Mouse (Mus musculus): ENCODE measurements around the gene Itga1. TPM values are rescaled to one million over a fixed set of nuclear protein-coding genes. Genes with fewer than 3 reads are reported as not detected.

Gene Itga1
- total and polyA plus RNA-seq, 2 experiments from 2014 or later, result 3.2 to 8.2 TPM

DNA sequence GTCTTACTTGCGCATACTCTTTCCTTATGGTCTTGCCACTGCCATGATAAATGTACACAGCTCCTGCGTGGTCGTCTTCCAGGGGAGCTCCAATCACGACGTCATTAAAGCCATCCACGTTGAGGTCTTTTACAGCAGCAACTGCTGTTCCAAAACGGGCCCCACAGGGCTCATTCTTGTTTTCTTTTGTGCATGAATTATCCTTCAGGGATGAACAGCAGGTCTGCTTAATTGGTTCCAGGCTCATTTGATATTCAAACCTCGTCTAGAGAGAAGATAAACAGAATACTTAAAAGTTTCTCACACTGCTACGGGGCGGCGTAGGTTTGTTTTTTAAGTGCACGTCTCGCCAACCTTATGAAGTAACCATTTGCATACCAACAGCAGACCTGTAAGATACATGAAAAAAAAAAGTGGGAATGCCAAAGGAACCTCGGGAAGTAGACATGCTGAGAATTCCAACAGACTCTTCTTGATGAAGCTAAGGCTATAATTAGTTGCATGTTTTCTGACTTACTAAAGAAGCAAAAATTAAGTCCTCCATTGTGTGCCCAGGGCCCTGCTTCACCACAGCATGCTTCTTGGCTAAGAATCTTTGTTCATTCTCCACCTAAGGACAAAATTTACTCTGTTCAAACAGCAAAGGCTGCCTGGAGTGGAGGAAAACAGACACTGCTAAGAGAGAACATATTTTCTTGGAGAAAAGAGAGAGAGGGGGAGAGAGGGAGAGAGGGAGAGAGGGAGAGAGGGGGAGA, 109.3 kb downstream of the Itga1 start:
- TF ChIP-seq CTCF (IDR thresholded peaks at IDR 0.05; ENCODE audit: low read depth), result no peak
- no peak overlapping the region for H3K9ac ChIP-seq
- H3K4me1 ChIP-seq (ENCODE audit: insufficient read depth), result no peaks in the 10 kb centered on the region; the same call in 1 of the 2 replicates
- DNase-seq (peak; percentile 45), ATAC-seq (peak; percentile 83)
- peak overlapping the region; percentile 15; the same call in 1 of the 2 replicates for H3K27ac ChIP-seq (ENCODE audit: low read depth, low read length)
- no peaks in the 10 kb centered on the region for H3K9me3 ChIP-seq (ENCODE audit: low read length)
- no peak overlapping the region for H3K4me3 ChIP-seq (ENCODE audit: low read depth, low read length)
- peak overlapping the region; percentile 28 for H3K4me2 ChIP-seq (ENCODE audit: low read depth)
- WGBS, result 9% methylated on average over 14 of the region's 14 CpGs
- no peaks in the 10 kb centered on the region for H3K27me3 ChIP-seq (ENCODE audit: insufficient read depth, low read length)
- no peaks in the 10 kb centered on the region for H3K36me3 ChIP-seq (ENCODE audit: insufficient read depth)

- Histone ChIP-seq H3K4me2 (ENCODE audit: low read depth) (no peak overlapping the region), H3K27ac (ENCODE audit: low read depth, low read length) (no peak overlapping the region), H3K4me3 (ENCODE audit: low read depth, low read length) (no peak overlapping the region), H3K27me3 (ENCODE audit: insufficient read depth, low read length) (no peaks in the 10 kb centered on the region), H3K9ac (no peak overlapping the region), H3K9me3 (ENCODE audit: low read length) (no peaks in the 10 kb centered on the region), H3K4me1 (ENCODE audit: insufficient read depth) (no peaks in the 10 kb centered on the region; the same call in 1 of the 2 replicates), H3K36me3 (ENCODE audit: insufficient read depth) (no peaks in the 10 kb centered on the region)
- ATAC-seq, result no peak
- 72% methylated on average over 6 of the region's 6 CpGs for WGBS
- no peak for TF ChIP-seq CTCF (IDR thresholded peaks at IDR 0.05; ENCODE audit: low read depth)
- no peak for DNase-seq
These were observed 114.1 kb downstream of the Itga1 start for GRCm38 (mm10) chr13:114987668-114988067.

- DNase-seq (no peak), ATAC-seq (no peak)
- Histone ChIP-seq H3K27me3 (ENCODE audit: insufficient read depth, low read length) (no peaks in the 10 kb centered on the region), H3K27ac (ENCODE audit: low read depth, low read length) (no peak overlapping the region), H3K9ac (no peak overlapping the region), H3K36me3 (ENCODE audit: insufficient read depth) (no peaks in the 10 kb centered on the region), H3K4me2 (ENCODE audit: low read depth) (no peak overlapping the region), H3K4me1 (ENCODE audit: insufficient read depth) (no peaks in the 10 kb centered on the region), H3K9me3 (ENCODE audit: low read length) (no peaks in the 10 kb centered on the region), H3K4me3 (ENCODE audit: low read depth, low read length) (no peak overlapping the region)
- no peak; the same call in 1 of the 2 replicates for TF ChIP-seq CTCF (IDR thresholded peaks at IDR 0.05; ENCODE audit: low read depth)
- WGBS, result 73% methylated on average over 2 of the region's 2 CpGs
These were observed 114.6 kb downstream of the Itga1 start for GRCm38 (mm10) chr13:114987161-114987560.

GRCm38 (mm10) chr13:114984658-114985057, 117.1 kb downstream of the Itga1 start:
- Histone ChIP-seq H3K36me3 (ENCODE audit: insufficient read depth) (no peaks in the 10 kb centered on the region), H3K27ac (ENCODE audit: low read depth, low read length) (no peak overlapping the region), H3K9me3 (ENCODE audit: low read length) (no peaks in the 10 kb centered on the region), H3K4me2 (ENCODE audit: low read depth) (no peak overlapping the region), H3K4me1 (ENCODE audit: insufficient read depth) (no peaks in the 10 kb centered on the region), H3K4me3 (ENCODE audit: low read depth, low read length) (no peak overlapping the region), H3K27me3 (ENCODE audit: insufficient read depth, low read length) (no peaks in the 10 kb centered on the region), H3K9ac (no peak overlapping the region)
- WGBS, result 90% methylated on average over 1 of the region's 1 CpGs
- DNase-seq (no peak), ATAC-seq (no peak)
- no peak for TF ChIP-seq CTCF (IDR thresholded peaks at IDR 0.05; ENCODE audit: low read depth)

DNA sequence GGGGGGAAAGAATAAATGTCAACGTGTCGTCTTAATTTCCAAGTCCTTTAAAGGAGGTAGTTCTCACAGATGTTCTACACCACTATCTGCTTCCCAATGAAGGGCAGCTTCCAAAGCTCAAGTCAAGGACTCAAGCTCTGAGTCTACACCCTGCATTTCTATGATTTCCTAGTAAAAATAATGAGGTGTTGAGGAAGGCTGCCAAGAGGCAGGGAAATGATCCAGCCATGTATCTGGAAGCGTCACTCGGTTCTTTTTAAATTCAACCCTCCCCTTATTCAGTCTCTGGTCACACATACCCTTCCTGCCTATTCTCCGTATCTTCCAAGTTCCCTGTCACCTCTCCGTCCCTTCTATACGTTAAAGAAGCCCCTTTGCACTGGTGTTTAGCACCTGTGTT, 118.6 kb downstream of the Itga1 start:
- Histone ChIP-seq H3K4me3 (ENCODE audit: low read depth, low read length) (no peak overlapping the region), H3K4me2 (ENCODE audit: low read depth) (no peak overlapping the region), H3K9me3 (ENCODE audit: low read length) (no peaks in the 10 kb centered on the region), H3K4me1 (ENCODE audit: insufficient read depth) (no peaks in the 10 kb centered on the region), H3K9ac (no peak overlapping the region), H3K36me3 (ENCODE audit: insufficient read depth) (no peaks in the 10 kb centered on the region), H3K27ac (ENCODE audit: low read depth, low read length) (no peak overlapping the region), H3K27me3 (ENCODE audit: insufficient read depth, low read length) (no peaks in the 10 kb centered on the region)
- no peak for DNase-seq
- WGBS, result 76% methylated on average over 7 of the region's 7 CpGs
- ATAC-seq, result no peak
- no peak for TF ChIP-seq CTCF (IDR thresholded peaks at IDR 0.05; ENCODE audit: low read depth)

- no peak overlapping the region for H3K4me3 ChIP-seq (ENCODE audit: low read depth, low read length)
- H3K9me3 ChIP-seq (ENCODE audit: low read length), result no peaks in the 10 kb centered on the region
- ATAC-seq (no peak), DNase-seq (no peak)
- no peak overlapping the region for H3K27ac ChIP-seq (ENCODE audit: low read depth, low read length)
- H3K27me3 ChIP-seq (ENCODE audit: insufficient read depth, low read length), result no peaks in the 10 kb centered on the region
- H3K9ac ChIP-seq, result no peak overlapping the region
- WGBS, result 41% methylated on average over 10 of the region's 10 CpGs
- H3K4me1 ChIP-seq (ENCODE audit: insufficient read depth), result no peaks in the 10 kb centered on the region
- peak; percentile 47 for TF ChIP-seq CTCF (IDR thresholded peaks at IDR 0.05; ENCODE audit: low read depth)
- H3K4me2 ChIP-seq (ENCODE audit: low read depth), result no peak overlapping the region
- no peaks in the 10 kb centered on the region for H3K36me3 ChIP-seq (ENCODE audit: insufficient read depth)
These were observed 120.8 kb downstream of the Itga1 start for GRCm38 (mm10) chr13:114980831-114981419.

DNA sequence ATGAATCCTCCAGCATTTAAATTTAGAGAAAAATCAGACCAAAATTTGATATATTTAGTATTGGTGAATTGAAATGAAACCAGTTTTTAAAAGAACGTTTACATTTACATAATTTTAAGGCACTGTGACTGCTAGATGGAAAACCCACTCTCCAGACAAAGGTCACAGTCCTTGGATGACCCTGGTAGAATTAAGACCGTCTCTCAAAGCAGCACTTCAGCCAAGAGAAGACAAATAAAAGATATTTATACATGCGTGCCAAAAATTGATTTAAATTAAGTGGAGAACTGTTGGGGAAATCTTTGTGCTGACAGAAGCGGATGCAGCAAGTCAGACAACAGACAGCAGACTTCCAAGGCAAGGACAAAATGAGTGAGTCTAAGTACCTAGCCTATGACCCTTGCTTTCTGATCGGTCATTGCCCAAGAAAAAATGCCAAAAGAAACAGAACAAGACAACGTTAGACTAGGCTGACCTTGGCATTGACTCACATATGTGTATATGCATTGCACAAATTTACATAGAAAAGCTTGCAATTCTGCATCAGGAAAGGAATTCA, 127.2 kb downstream of the Itga1 start:
- WGBS, result 71% methylated on average over 6 of the region's 6 CpGs
- H3K4me3 ChIP-seq (ENCODE audit: low read depth, low read length), result no peak overlapping the region
- H3K4me2 ChIP-seq (ENCODE audit: low read depth), result no peak overlapping the region
- TF ChIP-seq CTCF (IDR thresholded peaks at IDR 0.05; ENCODE audit: low read depth), result no peak
- DNase-seq, result no peak
- no peaks in the 10 kb centered on the region for H3K36me3 ChIP-seq (ENCODE audit: insufficient read depth)
- H3K9me3 ChIP-seq (ENCODE audit: low read length), result no peaks in the 10 kb centered on the region
- ATAC-seq, result no peak
- no peak overlapping the region for H3K9ac ChIP-seq
- no peaks in the 10 kb centered on the region for H3K27me3 ChIP-seq (ENCODE audit: insufficient read depth, low read length)
- H3K4me1 ChIP-seq (ENCODE audit: insufficient read depth), result no peaks in the 10 kb centered on the region
- no peak overlapping the region for H3K27ac ChIP-seq (ENCODE audit: low read depth, low read length)

All from forebrain, postnatal 0 days (tissue).